Mouse (Mus musculus) hindbrain, embryonic 14.5 days (tissue): ENCODE data around the gene Ehd4. TPM values are rescaled to one million over a fixed set of nuclear protein-coding genes. Genes with fewer than 3 reads are reported as not detected.

Experiments used
- ATAC-seq: fragments of 200-750 bp; cut with Nextera tagmentation; 2 replicates; pipeline ENCODE4 v1.8.0; 2017; ENCODE audit warnings: moderate number of reproducible peaks, mild to moderate bottlenecking, moderate TSS enrichment, moderate library complexity; ENCODE audit not compliant: low FRiP score
- DNase-seq: peaks from one replicate; pipeline ENCODE4 v3.0.0-alpha.2; 2015; ENCODE audit warnings: low spot score
- H3K27ac ChIP-seq: fragments of 300-500 bp; sonication (generic); 2 replicates; pipeline ENCODE4 v1.5.1; 2014; ENCODE audit warnings: mild to moderate bottlenecking, moderate library complexity
- H3K27me3 ChIP-seq: fragments of 300-500 bp; sonication (generic); 2 replicates; pipeline ENCODE4 v1.6.1; 2014; ENCODE audit warnings: mild to moderate bottlenecking, low read length, mixed read lengths; ENCODE audit not compliant: control insufficient read depth, insufficient read depth
- H3K36me3 ChIP-seq: fragments of 300-500 bp; sonication (generic); replicated peaks from 2 replicates; pipeline ENCODE4 v1.6.1; 2014; ENCODE audit not compliant: control insufficient read depth, insufficient read depth
- H3K4me1 ChIP-seq: fragments of 300-500 bp; sonication (generic); replicated peaks from 2 replicates; pipeline ENCODE4 v1.6.1; 2014; ENCODE audit warnings: antibody characterized with exemption, low read length, mixed read lengths; ENCODE audit not compliant: control insufficient read depth, insufficient read depth
- H3K4me2 ChIP-seq: fragments of 300-500 bp; sonication (generic); replicated peaks from 2 replicates; pipeline ENCODE4 v1.6.1; 2014; ENCODE audit warnings: mild to moderate bottlenecking, moderate library complexity
- H3K4me3 ChIP-seq: fragments of 300-500 bp; sonication (generic); replicated peaks from 2 replicates; pipeline ENCODE4 v1.5.1; 2014; ENCODE audit warnings: mild to moderate bottlenecking, low read length
- H3K9ac ChIP-seq: fragments of 300-500 bp; sonication (generic); 2 replicates; pipeline ENCODE4 v1.6.1; 2014
- H3K9me3 ChIP-seq: fragments of 300-500 bp; sonication (generic); 2 replicates; pipeline ENCODE4 v1.6.1; 2016; ENCODE audit warnings: low read length; ENCODE audit not compliant: control insufficient read depth
- WGBS: fragments of 180-500 bp; shearing (Covaris S2); extraction: QIAGEN DNeasy Blood & Tissue Kit; methylation state at CpG from one replicate; pipeline ENCODE4 v1.1.7; 2014; 5-methylcytosine and 5-hydroxymethylcytosine counted together
- polyA plus RNA-seq: library from polyadenylated mRNA; unstranded; fragments of >200 nt; fragmentation: Nextera tagmentation; extraction: Ambion mirVana; gene quantifications from 2 replicates; pipeline ENCODE4 v1.2.1, GENCODE M21; 2014

Gene Ehd4
- polyA plus RNA-seq, 1 experiment from 2014 or later, result 13.9 TPM

- Histone ChIP-seq H3K27me3 (no peaks in the 10 kb centered on the region), H3K36me3 (peaks cover 29% of the 10 kb centered on the region), H3K27ac (no peak overlapping the region), H3K4me1 (no peaks in the 10 kb centered on the region), H3K4me2 (no peak overlapping the region), H3K4me3 (no peak overlapping the region), H3K9me3 (no peaks in the 10 kb centered on the region), H3K9ac (no peak overlapping the region)
- no peak for ATAC-seq
- WGBS, result 88% methylated on average over 3 of the region's 3 CpGs
- no peak for DNase-seq
Observed at GRCm38 (mm10) chr2:120044676-120045075, 109.7 kb downstream of the Ehd4 start.

GRCm38 (mm10) chr2:120044101-120044603, 110.3 kb downstream of the Ehd4 start:
- no peaks in the 10 kb centered on the region for H3K9me3 ChIP-seq
- H3K36me3 ChIP-seq, result peaks cover 35% of the 10 kb centered on the region
- no peak for DNase-seq
- no peak for ATAC-seq
- H3K4me1 ChIP-seq, result no peaks in the 10 kb centered on the region
- 60% methylated on average over 4 of the region's 4 CpGs for WGBS
- no peak overlapping the region for H3K27ac ChIP-seq
- H3K4me3 ChIP-seq, result no peak overlapping the region
- H3K4me2 ChIP-seq, result no peak overlapping the region
- H3K27me3 ChIP-seq, result no peaks in the 10 kb centered on the region
- no peak overlapping the region for H3K9ac ChIP-seq

DNA sequence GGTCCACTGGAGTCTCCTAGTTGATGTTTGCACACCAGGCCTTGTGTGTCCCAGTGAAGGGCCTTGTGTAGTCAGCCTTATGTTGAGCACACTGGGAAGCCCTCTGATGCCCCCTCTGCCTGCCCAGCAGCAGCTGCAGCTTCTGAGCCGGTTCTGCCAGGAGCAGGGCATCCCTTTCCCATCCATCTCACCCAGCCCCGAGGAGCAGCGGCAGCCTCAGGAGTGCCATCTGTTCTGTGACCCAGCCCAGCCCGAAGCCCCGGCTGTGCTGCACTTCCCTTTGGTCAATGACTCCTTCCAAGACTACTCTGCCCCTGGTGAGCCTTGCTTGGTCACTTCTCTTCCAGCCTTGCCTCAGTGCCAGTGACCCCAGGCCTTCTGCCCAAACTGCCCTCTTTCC, 113.4 kb downstream of the Ehd4 start:
- no peak overlapping the region for H3K27ac ChIP-seq
- H3K27me3 ChIP-seq, result no peaks in the 10 kb centered on the region
- no peak overlapping the region for H3K4me3 ChIP-seq
- no peaks in the 10 kb centered on the region for H3K9me3 ChIP-seq
- peaks cover 66% of the 10 kb centered on the region for H3K36me3 ChIP-seq
- ATAC-seq (no peak), DNase-seq (no peak)
- 81% methylated on average over 5 of the region's 5 CpGs for WGBS
- H3K4me1 ChIP-seq, result no peaks in the 10 kb centered on the region
- H3K9ac ChIP-seq, result no peak overlapping the region
- no peak overlapping the region for H3K4me2 ChIP-seq

Other genes starting within 250 kb of the Ehd4 start
- gene Mapkbp1, start 181.9 kb downstream of the Ehd4 start, polyA plus RNA-seq, result 8.6 and 8.9 TPM in 2 replicates
- gene Jmjd7, start 127.1 kb downstream of the Ehd4 start, polyA plus RNA-seq, result 16.6 and 23.3 TPM in 2 replicates
- gene Gm28042, start 127.1 kb downstream of the Ehd4 start, polyA plus RNA-seq, result 4.0 and 4.3 TPM in 2 replicates
- 1.9 and 2.7 TPM in 2 replicates for gene Pla2g4b, start 121.2 kb downstream of the Ehd4 start, polyA plus RNA-seq
- 4.7 and 5.2 TPM in 2 replicates for gene Pla2g4e, start 90.7 kb upstream of the Ehd4 start, polyA plus RNA-seq
- 0.07 TPM in 1 of 2 replicates, not detected in the other for gene Pla2g4d, start 134.6 kb upstream of the Ehd4 start, polyA plus RNA-seq
- gene Pla2g4f, start 159.6 kb upstream of the Ehd4 start, polyA plus RNA-seq, result not detected in 2 replicates
- gene Vps39, start 198.5 kb upstream of the Ehd4 start, polyA plus RNA-seq, result 48.3 and 49.9 TPM in 2 replicates
- gene Ganc, start 249.3 kb upstream of the Ehd4 start, polyA plus RNA-seq, result 7.9 and 8.7 TPM in 2 replicates
- gene Tmem87a, start 249.5 kb upstream of the Ehd4 start, polyA plus RNA-seq, result 8.9 and 10.6 TPM in 2 replicates